Mouse (Mus musculus): ENCODE measurements at regions not wholly inside any gene's neighbourhood (a gene's known extent, or its start where the extent isn't known, plus 50 kb on each side); places are given as distances from the start of the nearest gene placed in this dataset.
A peak's percentile ranks its signal among the peaks of the same experiment; 100 is the strongest.

DNA sequence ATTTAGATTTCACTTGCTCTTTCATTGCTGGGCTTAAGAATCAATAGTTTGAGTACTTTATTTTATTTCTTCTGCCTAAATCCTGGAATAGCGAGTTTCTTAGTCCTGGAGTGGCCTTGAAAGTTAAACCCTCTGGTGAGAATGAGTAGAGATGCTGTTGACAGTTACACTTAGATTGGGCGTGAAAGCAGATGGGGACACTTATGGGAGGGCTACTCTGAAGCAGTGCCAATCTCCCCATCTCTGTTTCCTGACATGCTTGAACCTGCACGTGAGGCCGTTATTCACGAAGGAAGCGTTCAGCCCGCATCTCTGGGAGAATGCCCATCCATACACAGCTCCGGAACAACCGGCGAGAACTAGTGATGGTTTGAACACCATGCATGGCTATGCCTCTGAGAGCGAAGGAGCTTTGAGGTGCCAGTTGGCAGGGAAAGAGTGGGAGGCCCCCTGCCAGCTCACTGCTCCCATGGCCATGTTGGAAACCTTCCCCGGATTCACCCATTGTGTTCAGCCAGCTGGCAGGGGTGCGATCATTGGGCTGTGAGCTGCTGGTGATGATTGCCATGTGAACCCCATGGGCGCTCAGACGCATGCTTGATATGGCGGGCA lies 792.2 kb upstream of the Got2 start:
- DNase-seq (ENCODE audit: extremely low spot score in 1 of 2, low spot score in 2 of 2), result peak in 1 of 2 experiments; percentile 11
- intact Hi-C loops (cut with DNase I), result no loop called here
- H3K27ac ChIP-seq, result no peak overlapping the region
- TF ChIP-seq CTCF (IDR thresholded peaks at IDR 0.05), result no peak
- H3K4me3 ChIP-seq, result no peak overlapping the region

DNA sequence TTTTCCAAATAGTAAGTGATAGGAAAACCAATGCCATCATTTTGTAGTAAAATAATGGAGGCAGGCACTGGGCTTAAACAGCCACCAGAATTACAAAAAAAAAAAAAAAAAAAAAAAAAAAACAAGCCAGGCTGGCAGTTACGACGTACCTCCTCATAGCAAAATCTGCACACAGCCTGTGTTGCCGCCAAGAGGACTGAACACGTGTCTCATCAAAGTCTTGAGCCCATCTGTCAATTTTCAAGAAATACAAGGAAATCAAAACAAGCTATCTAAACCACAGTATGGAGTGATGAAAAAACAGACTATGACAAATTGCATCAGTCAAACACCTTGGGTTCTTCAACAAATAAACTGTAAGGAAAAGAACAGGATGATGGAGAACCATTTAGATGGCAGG lies 791.2 kb upstream of the Got2 start:
- intact Hi-C loops (cut with DNase I), result no loop called here
- no peak for DNase-seq (ENCODE audit: extremely low spot score in 1 of 2, low spot score in 2 of 2)
- no peak for TF ChIP-seq CTCF (IDR thresholded peaks at IDR 0.05)
- no peak overlapping the region for H3K27ac ChIP-seq
- no peak overlapping the region for H3K4me3 ChIP-seq

DNA sequence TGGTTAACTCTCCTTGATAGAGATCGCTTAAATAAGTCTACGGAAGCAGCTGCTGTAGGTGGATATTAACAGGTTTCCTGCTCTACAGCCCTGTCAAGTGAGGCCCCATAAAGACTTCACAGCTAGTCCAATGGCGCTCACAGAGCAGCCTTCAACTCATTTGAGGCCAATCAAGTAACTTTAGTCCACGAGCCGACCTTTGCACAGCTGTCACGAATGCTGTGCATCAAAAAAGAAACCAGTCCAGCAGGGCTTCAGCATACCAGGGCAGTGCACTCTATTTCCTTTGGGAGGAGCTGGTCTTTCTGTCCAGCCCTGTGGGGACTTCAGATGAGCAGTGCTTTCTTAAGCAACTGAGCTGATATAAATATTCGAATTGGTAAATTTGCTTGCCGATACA lies 786.4 kb upstream of the Got2 start:
- no peak for TF ChIP-seq CTCF (IDR thresholded peaks at IDR 0.05)
- intact Hi-C loops (cut with DNase I), result no loop called here
- H3K27ac ChIP-seq, result no peak overlapping the region
- DNase-seq (ENCODE audit: extremely low spot score in 1 of 2, low spot score in 2 of 2), result no peak
- no peak overlapping the region for H3K4me3 ChIP-seq

DNA sequence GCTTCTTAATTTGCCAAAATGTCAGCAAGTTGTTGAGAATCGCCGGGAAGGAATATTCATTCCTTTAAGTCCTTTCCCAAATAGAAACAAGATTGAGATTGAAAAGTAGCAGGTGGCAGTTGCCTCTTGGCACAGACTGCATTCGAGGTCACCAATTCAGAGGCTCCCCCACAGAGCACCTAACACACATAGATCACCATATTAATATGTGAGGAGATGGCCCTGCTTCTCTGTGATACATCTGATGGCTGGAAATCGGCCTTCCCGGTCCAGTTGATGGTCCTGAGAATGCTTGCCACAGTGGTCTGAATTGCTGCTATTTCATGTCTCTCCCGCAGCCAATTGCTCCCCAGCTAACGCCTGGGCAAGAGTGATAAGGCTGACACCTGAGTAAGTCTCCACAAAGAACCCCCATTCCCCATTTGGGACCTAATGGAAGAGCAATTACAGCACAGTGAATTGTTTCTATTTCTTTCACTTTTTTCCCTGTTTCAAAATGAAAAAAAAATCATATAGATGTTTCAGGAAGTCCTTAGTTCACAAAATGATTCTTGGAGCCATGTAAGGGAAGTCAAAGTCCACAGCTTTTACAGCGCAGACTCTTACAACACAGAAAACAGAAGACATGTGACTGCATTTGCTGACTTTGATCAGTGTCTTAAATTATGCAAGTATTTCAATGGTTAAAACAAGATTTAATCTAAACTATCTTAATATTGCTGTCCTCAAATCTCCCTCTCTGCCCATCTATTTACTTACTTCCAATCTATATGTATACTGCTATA lies 768.3 kb upstream of the Got2 start:
- TF ChIP-seq CTCF (IDR thresholded peaks at IDR 0.05), result no peak
- no peak for DNase-seq (ENCODE audit: extremely low spot score in 1 of 2, low spot score in 2 of 2)
- intact Hi-C loops (cut with DNase I), result no loop called here
- Histone ChIP-seq H3K27ac (no peak overlapping the region), H3K4me3 (no peak overlapping the region)

DNA sequence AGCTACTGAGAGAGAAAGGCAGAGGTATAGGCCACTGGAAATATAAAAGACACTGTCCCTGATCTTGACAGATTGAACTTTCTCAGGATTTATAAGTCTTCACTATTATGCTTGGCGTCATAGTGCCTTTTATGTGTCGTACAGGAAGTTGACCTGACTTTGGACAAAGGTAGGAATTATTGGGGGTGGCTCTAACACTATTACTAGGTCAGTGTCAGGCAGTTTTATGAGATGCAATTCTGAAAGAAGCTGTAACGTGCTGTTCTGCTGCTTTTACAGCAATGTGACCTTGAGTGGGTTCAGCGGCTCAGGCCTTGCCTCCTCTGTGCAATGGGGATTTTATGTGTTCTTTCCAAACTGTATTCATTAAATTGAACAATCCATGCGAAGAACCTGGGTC lies 759.4 kb upstream of the Got2 start:
- intact Hi-C loops (cut with DNase I), result no loop called here
- Histone ChIP-seq H3K4me3 (no peak overlapping the region), H3K27ac (no peak overlapping the region)
- no peak for DNase-seq (ENCODE audit: extremely low spot score in 1 of 2, low spot score in 2 of 2)
- no peak for TF ChIP-seq CTCF (IDR thresholded peaks at IDR 0.05)

Small RNAs in the stretch of these regions (microRNA-seq; reads per million reads assigned to microRNA genes)
- gene Gm24132, result 0 reads per million in 2 experiments

Data from left cerebral cortex, adult 2 months (tissue).